In genomic region chr6:114012834-114013233, GRCm38 (mm10) we compare ENCODE assay signal across 11 mouse cellular contexts. TPM values are rescaled to one million over a fixed set of nuclear protein-coding genes. Genes with fewer than 3 reads are reported as not detected.
DNase-seq lines count a peak whose midpoint lies in the region; ATAC-seq lines count a peak whose summit lies in the region.
"Had no signal": no experiment of that assay in that cellular context is flagged by ENCODE, and none has a peak within 500 bp of the region (broad histone marks: within the 10 kb centered on the region; RNA-seq: fewer than 3 reads in every experiment).

No protein-coding gene starts in this region.

- H3K27ac ChIP-seq in liver, embryonic 16.5 days (ENCODE audit: low read length), result no peak overlapping the region
- no peak overlapping the region for H3K27ac ChIP-seq in hindbrain, embryonic 12.5 days
- H3K27ac ChIP-seq: embryonic facial prominence, embryonic 15.5 days; hindbrain, postnatal 0 days had no signal

- no peaks in the 10 kb centered on the region for H3K4me1 ChIP-seq in liver, embryonic 16.5 days (ENCODE audit: control insufficient read depth, low read depth, low read length)
- peaks cover 3% of the 10 kb centered on the region for H3K4me1 ChIP-seq in hindbrain, embryonic 12.5 days
- H3K4me1 ChIP-seq: embryonic facial prominence, embryonic 15.5 days had no signal

- peak; percentile 60; the same call in 1 of the 2 replicates for ATAC-seq in liver, embryonic 16.5 days (ENCODE audit: low read depth)
- no peak for ATAC-seq in hindbrain, embryonic 12.5 days (ENCODE audit: low FRiP score)
- ATAC-seq: hindbrain, postnatal 0 days had no signal

- no peak overlapping the region for H3K4me2 ChIP-seq in liver, embryonic 16.5 days (ENCODE audit: low read depth, low read length)
- no peak overlapping the region for H3K4me2 ChIP-seq in hindbrain, embryonic 12.5 days (replicated peaks)
- H3K4me2 ChIP-seq: embryonic facial prominence, embryonic 15.5 days had no signal

- H3K36me3 ChIP-seq in liver, embryonic 16.5 days (ENCODE audit: control insufficient read depth, insufficient read depth), result no peaks in the 10 kb centered on the region
- no peaks in the 10 kb centered on the region for H3K36me3 ChIP-seq in hindbrain, embryonic 12.5 days
- H3K36me3 ChIP-seq: embryonic facial prominence, embryonic 15.5 days had no signal

- peak; percentile 29 for DNase-seq in adrenal gland, postnatal 10 days
- peak; percentile 48 to 63 for DNase-seq in cerebellum, postnatal 25 days
- peak; percentile 85 for DNase-seq in kidney, adult 18-20 months
- DNase-seq in right cerebral cortex, postnatal 25 days, result no peak
- no peak for DNase-seq in frontal cortex, postnatal 10 days (ENCODE audit: low spot score in 2 of 2)
- no peak for DNase-seq in thymus, postnatal 0 days (ENCODE audit: low spot score)

- no peaks in the 10 kb centered on the region; the same call in none of the 2 replicates for H3K27me3 ChIP-seq in liver, embryonic 16.5 days (ENCODE audit: control insufficient read depth, insufficient read depth, low read depth, low read length)
- H3K27me3 ChIP-seq in hindbrain, embryonic 12.5 days, result no peaks in the 10 kb centered on the region; the same call in 1 of the 2 replicates
- H3K27me3 ChIP-seq: embryonic facial prominence, embryonic 15.5 days had no signal

- no peak overlapping the region for H3K4me3 ChIP-seq in liver, embryonic 16.5 days (ENCODE audit: low read depth, low read length)
- H3K4me3 ChIP-seq in hindbrain, embryonic 12.5 days, result no peak overlapping the region
- H3K4me3 ChIP-seq: embryonic facial prominence, embryonic 15.5 days had no signal

- 27% methylated on average over 9 of the region's 9 CpGs for WGBS in liver, embryonic 16.5 days (ENCODE audit: insufficient replicate concordance)
- 31% methylated on average over 9 of the region's 9 CpGs for WGBS in hindbrain, embryonic 12.5 days

- no peaks in the 10 kb centered on the region for H3K9me3 ChIP-seq in liver, embryonic 16.5 days (replicated peaks; ENCODE audit: control insufficient read depth, low read length)
- H3K9me3 ChIP-seq in hindbrain, embryonic 12.5 days (replicated peaks), result no peaks in the 10 kb centered on the region
- H3K9me3 ChIP-seq: embryonic facial prominence, embryonic 15.5 days had no signal

- no peak overlapping the region for H3K9ac ChIP-seq in liver, embryonic 16.5 days (ENCODE audit: low read depth, low read length)
- no peak overlapping the region for H3K9ac ChIP-seq in hindbrain, embryonic 12.5 days
- H3K9ac ChIP-seq: embryonic facial prominence, embryonic 15.5 days had no signal

RNA-seq across cellular contexts. Expression of gene Atp2b2, which starts 29.6 kb away (rescaled TPM):
- total RNA-seq in adrenal gland, postnatal 10 days (2021), result 1 to 10 TPM; 3.9 to 5.8 TPM
- polyA plus RNA-seq in liver, embryonic 16.5 days (2015; fragmentation: Nextera tagmentation; extraction: Ambion mirVana), result 2.1 and 2.6 TPM in 2 replicates
- polyA plus RNA-seq in hindbrain, embryonic 12.5 days (2016; fragmentation: Nextera tagmentation; extraction: Ambion mirVana), result 12.1 and 12.4 TPM in 2 replicates
- polyA plus RNA-seq in thymus, postnatal 0 days (2015; fragmentation: Nextera tagmentation; extraction: Ambion mirVana), result 0.10 and 0.21 TPM in 2 replicates
- total RNA-seq: neutrophil, adult 5-6 weeks had no signal

Comparison
In these comparisons a context has a peak if more than half of its experiments do, and no peak if none do; other contexts are left out.
1. DNase-seq: peak in adrenal gland, postnatal 10 days (single experiment), cerebellum, postnatal 25 days (2 of 2) and kidney, adult 18-20 months (single experiment); none in right cerebral cortex, postnatal 25 days (single experiment), frontal cortex, postnatal 10 days (0 of 2) and thymus, postnatal 0 days (single experiment).